Mouse (Mus musculus) stomach, embryonic 16.5 days (tissue): ENCODE measurements around the gene Smco3. TPM values are rescaled to one million over a fixed set of nuclear protein-coding genes. Genes with fewer than 3 reads are reported as not detected.

Source experiments
- ATAC-seq: fragments of 200-750 bp; cut with Nextera tagmentation; 2 replicates; pipeline ENCODE4 v1.8.0; 2017; ENCODE audit warnings: moderate number of reproducible peaks, moderate TSS enrichment; ENCODE audit not compliant: insufficient read depth, low FRiP score
- H3K27ac ChIP-seq: fragments of 300-500 bp; sonication (generic); 2 replicates; pipeline ENCODE4 v1.5.1; 2014; ENCODE audit warnings: low read length
- H3K27me3 ChIP-seq: fragments of 300-500 bp; sonication (generic); 2 replicates; pipeline ENCODE4 v1.6.1; 2014; ENCODE audit warnings: low read length, control low read depth, mixed read lengths; ENCODE audit not compliant: control insufficient read depth, insufficient read depth
- H3K36me3 ChIP-seq: fragments of 300-500 bp; sonication (generic); 2 replicates; pipeline ENCODE4 v1.6.1; 2014; ENCODE audit warnings: low read length; ENCODE audit not compliant: control insufficient read depth, insufficient read depth
- H3K4me1 ChIP-seq: fragments of 300-500 bp; sonication (generic); 2 replicates; pipeline ENCODE4 v1.6.1; 2014; ENCODE audit warnings: low read length, control low read depth, mixed read lengths; ENCODE audit not compliant: control insufficient read depth, insufficient read depth
- H3K4me2 ChIP-seq: fragments of 300-500 bp; sonication (generic); 2 replicates; pipeline ENCODE4 v1.6.1; 2014; ENCODE audit warnings: low read depth, low read length, mixed read lengths
- H3K4me3 ChIP-seq: fragments of 300-500 bp; sonication (generic); replicated peaks from 2 replicates; pipeline ENCODE4 v1.5.1; 2014; ENCODE audit warnings: mild to moderate bottlenecking, low read length
- H3K9ac ChIP-seq: fragments of 300-500 bp; sonication (generic); 2 replicates; pipeline ENCODE4 v1.6.1; 2014; ENCODE audit warnings: low read length
- H3K9me3 ChIP-seq: fragments of 300-500 bp; sonication (generic); replicated peaks from 2 replicates; pipeline ENCODE4 v1.6.1; 2016; ENCODE audit warnings: low read length, control low read depth; ENCODE audit not compliant: control insufficient read depth
- WGBS: fragments of 180-500 bp; shearing (Covaris S2); extraction: QIAGEN DNeasy Blood & Tissue Kit; methylation state at CpG from one replicate; pipeline ENCODE4 v1.1.7; 2014; 5-methylcytosine and 5-hydroxymethylcytosine counted together
- polyA plus RNA-seq: library from polyadenylated mRNA; unstranded; fragments of >200 nt; fragmentation: Nextera tagmentation; extraction: Ambion mirVana; gene quantifications from 2 replicates; pipeline ENCODE4 v1.2.1, GENCODE M21; 2015

Smco3 gene
- polyA plus RNA-seq, 1 experiment from 2014 or later = 2.2 TPM

DNA sequence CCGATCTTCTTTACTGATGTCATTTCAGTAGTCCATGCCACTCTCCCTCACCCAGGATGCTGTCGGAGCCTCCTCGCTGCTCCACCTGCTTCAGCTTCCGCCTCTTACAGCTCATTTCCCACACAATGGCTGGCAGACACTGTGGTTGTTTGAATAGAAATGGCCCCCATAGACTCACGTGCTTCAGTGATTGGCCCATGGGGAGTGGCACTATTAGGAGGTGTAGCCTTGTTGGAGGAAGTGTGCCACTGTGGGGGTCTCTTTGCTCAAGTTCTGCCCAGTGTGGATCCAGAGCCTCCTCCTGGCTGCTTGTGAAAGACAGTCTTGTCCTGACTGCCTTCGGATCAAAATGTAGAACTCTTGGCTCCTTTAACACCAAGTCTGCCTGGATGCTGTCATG, 39.4 kb downstream of the Smco3 start:
- H3K9ac ChIP-seq = no peak overlapping the region

DNA sequence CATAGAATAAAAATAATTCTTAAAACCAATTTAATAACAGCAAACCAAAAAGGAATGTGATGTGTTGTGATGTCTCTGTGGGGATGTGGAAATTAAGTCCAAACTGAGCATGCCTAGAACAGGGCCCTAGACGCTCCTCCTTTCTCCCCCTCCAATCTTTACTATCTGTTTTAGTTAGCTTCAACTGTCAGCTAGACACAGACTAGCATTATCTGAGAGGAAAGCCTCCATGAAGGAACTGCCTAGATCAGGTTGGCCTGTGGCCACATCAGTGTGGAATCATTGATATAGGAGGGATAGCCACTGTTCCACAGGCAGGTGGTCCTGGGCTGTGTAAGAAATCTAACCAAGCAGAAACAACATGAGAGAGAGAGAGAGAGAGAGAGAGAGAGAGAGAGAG, 40.1 kb downstream of the Smco3 start:
- H3K4me2 ChIP-seq = no peak overlapping the region
- no peak for ATAC-seq
- no peaks in the 10 kb centered on the region for H3K36me3 ChIP-seq
- H3K27ac ChIP-seq = no peak overlapping the region
- 71% methylated on average over 1 of the region's 1 CpGs for WGBS
- H3K27me3 ChIP-seq = no peaks in the 10 kb centered on the region
- no peak overlapping the region for H3K4me3 ChIP-seq
- H3K9ac ChIP-seq = no peak overlapping the region
- peaks cover 9% of the 10 kb centered on the region; the same call in 1 of the 2 replicates for H3K4me1 ChIP-seq
- no peaks in the 10 kb centered on the region for H3K9me3 ChIP-seq

More for the DNA sequence above, 39.4 kb downstream of the Smco3 start:
- Histone ChIP-seq H3K27ac (no peak overlapping the region), H3K4me3 (no peak overlapping the region), H3K36me3 (no peaks in the 10 kb centered on the region), H3K9me3 (no peaks in the 10 kb centered on the region), H3K27me3 (no peaks in the 10 kb centered on the region), H3K4me2 (no peak overlapping the region), H3K4me1 (peaks cover 9% of the 10 kb centered on the region; the same call in 1 of the 2 replicates)
- ATAC-seq = no peak
- 56% methylated on average over 6 of the region's 6 CpGs for WGBS

DNA sequence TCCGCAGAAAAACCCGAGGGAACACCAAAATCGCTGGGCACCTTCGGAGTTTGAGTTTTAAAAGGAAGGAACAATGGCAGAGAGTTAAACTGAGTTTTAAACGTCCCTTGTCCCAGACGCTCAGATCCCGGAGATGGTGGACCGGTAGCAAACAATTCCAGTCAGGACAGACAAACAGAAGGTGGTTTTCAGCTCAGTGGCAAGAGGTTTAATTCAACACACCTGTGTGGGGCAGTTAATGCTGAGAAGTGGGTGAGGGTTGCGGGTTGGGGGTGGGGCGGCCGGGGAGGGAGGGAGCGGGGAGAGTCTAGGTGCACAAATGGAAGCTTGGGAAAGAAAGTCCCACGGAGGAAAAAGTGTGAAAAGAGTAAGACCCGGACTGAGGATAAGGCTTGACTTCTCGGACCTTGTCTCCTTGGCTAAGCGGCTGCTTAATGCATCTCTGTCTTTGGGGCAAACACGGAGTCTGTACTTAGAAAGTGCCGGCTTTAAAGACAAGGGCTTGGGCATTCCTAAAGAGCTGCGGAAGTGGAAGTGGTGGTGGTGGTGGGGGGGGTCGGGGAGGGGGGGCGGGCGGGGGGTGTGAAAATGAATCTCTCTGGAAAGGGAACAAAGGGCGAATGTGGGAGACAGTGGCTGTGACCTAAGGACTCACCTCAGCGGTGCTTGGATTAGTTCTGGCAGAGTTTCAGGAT, 41.3 kb downstream of the Smco3 start:
- Histone ChIP-seq H3K9me3 (no peaks in the 10 kb centered on the region), H3K9ac (peak overlapping the region; percentile 59), H3K4me2 (peak overlapping the region; percentile 81), H3K36me3 (no peaks in the 10 kb centered on the region), H3K4me1 (peaks cover 9% of the 10 kb centered on the region; the same call in 1 of the 2 replicates), H3K27ac (no peak overlapping the region), H3K4me3 (peak overlapping the region; percentile 44), H3K27me3 (no peaks in the 10 kb centered on the region)
- WGBS = under 1% methylated on average over 22 of the region's 24 CpGs
- ATAC-seq = peak; percentile 30; the same call in 1 of the 2 replicates

- WGBS = 35% methylated on average over 16 of the region's 16 CpGs
- ATAC-seq = no peak
Measured at GRCm38 (mm10) chr6:136792884-136793758, 42.1 kb downstream of the Smco3 start.

DNA sequence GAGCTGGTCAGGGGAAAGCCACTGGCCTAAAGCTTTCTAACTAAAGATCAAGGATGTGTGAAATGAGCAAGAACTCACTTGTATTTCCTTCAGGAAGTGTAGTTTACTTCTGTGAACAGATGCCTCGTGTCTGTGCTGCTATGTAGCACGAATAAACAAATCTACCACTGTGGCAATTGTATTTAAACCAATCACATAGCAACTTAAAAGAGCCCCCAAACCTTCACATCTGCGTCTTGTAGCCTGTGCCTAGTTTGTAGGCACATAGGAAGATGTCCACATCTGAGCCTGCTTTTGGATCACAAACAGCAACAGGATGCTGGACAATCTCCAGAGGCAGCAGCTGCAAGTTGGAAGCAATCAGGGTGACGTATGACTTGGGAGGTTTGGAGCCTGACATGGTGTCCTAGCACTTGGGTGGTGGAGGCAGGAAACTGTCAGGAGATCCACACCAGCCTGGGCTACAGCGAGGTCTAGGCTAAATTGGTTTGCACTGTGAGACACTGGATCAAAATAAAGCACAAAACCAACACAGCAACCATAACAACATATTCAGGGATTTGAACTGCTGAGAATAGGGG, 45.8 kb downstream of the Smco3 start:
- no peak overlapping the region for H3K9ac ChIP-seq
- no peaks in the 10 kb centered on the region for H3K36me3 ChIP-seq
- no peak overlapping the region for H3K4me2 ChIP-seq
- ATAC-seq = peak; percentile 77
- H3K27me3 ChIP-seq = no peaks in the 10 kb centered on the region
- peak overlapping the region; percentile 56 for H3K27ac ChIP-seq
- no peak overlapping the region for H3K4me3 ChIP-seq
- peaks cover 9% of the 10 kb centered on the region; the same call in 1 of the 2 replicates for H3K4me1 ChIP-seq
- 36% methylated on average over 5 of the region's 5 CpGs for WGBS
- H3K9me3 ChIP-seq = no peaks in the 10 kb centered on the region

More at GRCm38 (mm10) chr6:136792884-136793758, 42.1 kb downstream of the Smco3 start:
- no peaks in the 10 kb centered on the region for H3K27me3 ChIP-seq
- no peaks in the 10 kb centered on the region for H3K36me3 ChIP-seq
- H3K27ac ChIP-seq = no peak overlapping the region
- peak overlapping the region; percentile 44 for H3K4me3 ChIP-seq
- peak overlapping the region; percentile 81 for H3K4me2 ChIP-seq
- peaks cover 9% of the 10 kb centered on the region; the same call in 1 of the 2 replicates for H3K4me1 ChIP-seq
- H3K9ac ChIP-seq = peak overlapping the region; percentile 44; the same call in 1 of the 2 replicates
- no peaks in the 10 kb centered on the region for H3K9me3 ChIP-seq

GRCm38 (mm10) chr6:136782761-136783160, 52.5 kb downstream of the Smco3 start:
- no peak overlapping the region for H3K27ac ChIP-seq
- no peaks in the 10 kb centered on the region for H3K9me3 ChIP-seq
- H3K36me3 ChIP-seq = no peaks in the 10 kb centered on the region
- H3K4me2 ChIP-seq = no peak overlapping the region
- ATAC-seq = no peak
- WGBS = 77% methylated on average over 9 of the region's 9 CpGs
- no peak overlapping the region for H3K9ac ChIP-seq
- H3K4me3 ChIP-seq = no peak overlapping the region
- H3K4me1 ChIP-seq = no peaks in the 10 kb centered on the region
- no peaks in the 10 kb centered on the region for H3K27me3 ChIP-seq

DNA sequence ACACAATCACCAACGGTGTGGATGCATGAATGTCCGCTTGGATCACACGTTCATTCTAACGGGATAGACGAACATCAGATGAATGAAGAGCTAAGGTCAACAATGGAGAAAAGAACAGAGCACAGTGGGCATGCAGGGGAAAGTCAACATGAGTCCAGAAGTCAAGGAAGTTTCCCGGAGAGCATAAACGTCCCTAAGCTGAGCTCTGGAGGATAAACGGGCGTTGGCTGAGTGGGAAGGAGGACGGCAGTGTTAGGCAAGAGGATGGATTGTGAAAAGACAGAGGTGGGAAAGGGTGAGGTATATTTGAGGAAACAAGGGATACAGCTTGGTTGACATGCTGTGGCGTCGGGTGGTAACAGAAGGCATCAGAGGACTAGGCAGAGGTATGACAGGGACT, 53.1 kb downstream of the Smco3 start:
- H3K4me1 ChIP-seq = no peaks in the 10 kb centered on the region
- no peaks in the 10 kb centered on the region for H3K36me3 ChIP-seq
- no peak overlapping the region for H3K9ac ChIP-seq
- H3K4me2 ChIP-seq = no peak overlapping the region
- WGBS = 72% methylated on average over 12 of the region's 12 CpGs
- H3K27ac ChIP-seq = no peak overlapping the region
- no peak overlapping the region for H3K4me3 ChIP-seq
- no peaks in the 10 kb centered on the region for H3K27me3 ChIP-seq
- ATAC-seq = no peak
- H3K9me3 ChIP-seq = no peaks in the 10 kb centered on the region

DNA sequence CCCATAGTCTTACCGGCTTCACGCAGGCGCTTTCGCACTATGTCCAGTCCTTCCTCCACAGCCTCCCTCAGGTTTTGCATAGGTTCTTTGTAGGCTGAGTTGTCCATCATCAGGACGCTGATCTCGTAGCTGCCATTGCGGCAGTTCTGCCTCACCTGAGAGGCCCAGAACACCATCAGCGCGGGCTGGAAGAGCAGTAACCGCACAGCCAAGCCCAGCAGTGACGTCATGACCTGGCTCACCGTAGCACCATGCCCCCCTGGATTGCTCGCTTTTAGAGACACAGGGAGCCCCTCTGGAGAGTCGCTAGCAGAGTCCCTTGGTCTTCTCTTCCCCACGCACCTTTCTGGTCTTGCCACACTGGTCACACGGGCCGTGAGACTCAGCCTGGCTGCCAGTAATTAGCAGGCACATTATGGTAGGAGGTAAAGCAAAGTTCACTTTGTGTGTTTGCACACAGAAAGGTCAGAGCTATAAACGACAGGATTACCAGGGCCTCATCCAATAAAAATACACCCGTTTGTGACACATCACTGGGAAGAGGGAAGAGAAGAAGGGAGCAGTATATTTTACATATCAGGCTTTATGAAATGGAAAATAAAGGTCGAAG, 53.8 kb downstream of the Smco3 start, which contains the start of gene Gucy2c:
Gene Gucy2c (minus strand): TSS at position 389 of the 610 bp plus-strand sequence.
- no peaks in the 10 kb centered on the region for H3K4me1 ChIP-seq
- 0 out of 2 replicates have a peak within 1 kb of the TSS, but pooled peaks have one; percentile 36 for H3K27ac ChIP-seq
- WGBS = 72% methylated on average over 20 of the region's 20 CpGs
- no peaks in the 10 kb centered on the region for H3K9me3 ChIP-seq
- no peak within 1 kb of the TSS for H3K9ac ChIP-seq
- peak within 1 kb of the TSS; percentile 5; the same call in 1 of the 2 replicates for H3K4me3 ChIP-seq
- ATAC-seq = peak; percentile 47; the same call in 1 of the 2 replicates
- H3K4me2 ChIP-seq = no peak within 1 kb of the TSS
- no peaks in the 10 kb centered on the region for H3K36me3 ChIP-seq
- H3K27me3 ChIP-seq = no peaks in the 10 kb centered on the region
